Mouse (Mus musculus) urinary bladder, postnatal 25 days (tissue): ENCODE results near the gene Cuedc2.

Source experiments
- DNase-seq: peaks from one replicate; pipeline ENCODE4 v3.0.0; 2022; ENCODE audit warnings: low spot score

Cuedc2 gene

DNA sequence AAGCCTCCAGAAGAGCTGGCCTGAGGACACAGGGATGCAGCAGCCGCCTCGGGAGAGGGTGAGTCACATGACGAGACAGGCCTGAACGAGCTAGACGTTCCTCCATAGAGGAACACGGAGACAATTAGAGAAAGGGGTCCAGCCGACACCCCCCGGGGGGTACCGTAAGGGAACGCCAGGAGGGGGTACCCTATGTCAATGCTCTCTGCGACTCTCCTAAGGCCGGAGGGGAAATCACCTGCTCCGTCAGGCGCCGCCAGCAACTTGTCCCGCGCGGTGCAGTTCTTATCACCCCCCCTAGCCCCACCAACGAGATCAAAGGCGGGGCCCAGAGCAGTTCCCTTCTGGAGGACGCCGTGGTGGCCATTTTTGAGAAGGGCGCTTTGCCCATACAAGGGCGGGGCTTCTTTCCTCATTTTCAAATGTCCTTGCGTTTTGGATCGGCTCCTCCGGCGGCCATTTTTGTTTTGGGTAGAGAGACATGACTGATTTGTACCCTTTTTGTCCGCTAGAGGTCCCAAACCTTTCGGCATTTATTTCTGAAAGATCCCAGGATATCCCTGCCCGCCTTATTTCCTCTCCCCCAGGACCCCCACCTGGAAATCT, at the start of gene Cuedc2:
Gene Cuedc2 (minus strand): TSS at position 372 of the 606 bp plus-strand sequence.
- peak; percentile 95 for DNase-seq

GRCm38 (mm10) chr19:46382275-46382674, 43.8 kb upstream of the Cuedc2 start:
- no peak for DNase-seq

DNA sequence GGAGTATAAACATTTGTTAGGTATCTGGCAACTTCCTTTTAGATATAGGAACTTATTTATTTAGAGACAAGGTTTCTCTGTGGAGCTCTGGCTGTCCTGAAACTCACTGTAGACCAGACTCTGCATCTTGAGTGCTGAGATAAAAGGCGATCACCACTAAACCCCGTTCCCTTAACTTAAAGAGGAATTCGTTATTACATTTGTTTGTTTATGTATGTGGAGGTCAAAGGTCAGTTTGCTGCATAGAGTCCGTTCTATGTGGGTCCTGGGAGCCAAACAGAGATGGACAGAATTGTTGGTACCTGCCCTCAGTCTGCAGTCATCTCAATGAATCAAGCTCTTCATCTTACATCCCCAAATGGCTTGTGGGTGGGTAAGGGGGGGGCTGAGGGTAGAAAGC, 37.4 kb upstream of the Cuedc2 start:
- no peak for DNase-seq

DNA sequence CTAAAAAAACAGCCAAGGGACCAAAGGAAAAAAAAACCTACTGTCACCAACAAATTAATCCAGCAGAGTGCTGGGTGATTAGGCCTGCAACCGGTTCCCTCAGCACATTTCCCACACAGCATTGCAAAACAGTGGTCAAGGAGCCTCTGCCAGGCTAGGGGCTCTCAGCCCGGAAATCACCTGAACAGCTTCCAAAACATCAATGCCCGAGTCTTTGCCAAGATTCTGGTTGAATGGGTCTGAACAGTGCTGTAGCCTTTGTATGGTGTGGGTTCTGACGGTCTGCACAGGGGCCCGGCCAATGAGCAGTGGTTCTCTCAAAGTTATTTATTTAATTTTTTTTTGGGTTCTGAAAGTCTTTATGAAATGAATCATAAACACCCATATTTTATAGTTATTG, 37.0 kb upstream of the Cuedc2 start:
- no peak for DNase-seq

DNA sequence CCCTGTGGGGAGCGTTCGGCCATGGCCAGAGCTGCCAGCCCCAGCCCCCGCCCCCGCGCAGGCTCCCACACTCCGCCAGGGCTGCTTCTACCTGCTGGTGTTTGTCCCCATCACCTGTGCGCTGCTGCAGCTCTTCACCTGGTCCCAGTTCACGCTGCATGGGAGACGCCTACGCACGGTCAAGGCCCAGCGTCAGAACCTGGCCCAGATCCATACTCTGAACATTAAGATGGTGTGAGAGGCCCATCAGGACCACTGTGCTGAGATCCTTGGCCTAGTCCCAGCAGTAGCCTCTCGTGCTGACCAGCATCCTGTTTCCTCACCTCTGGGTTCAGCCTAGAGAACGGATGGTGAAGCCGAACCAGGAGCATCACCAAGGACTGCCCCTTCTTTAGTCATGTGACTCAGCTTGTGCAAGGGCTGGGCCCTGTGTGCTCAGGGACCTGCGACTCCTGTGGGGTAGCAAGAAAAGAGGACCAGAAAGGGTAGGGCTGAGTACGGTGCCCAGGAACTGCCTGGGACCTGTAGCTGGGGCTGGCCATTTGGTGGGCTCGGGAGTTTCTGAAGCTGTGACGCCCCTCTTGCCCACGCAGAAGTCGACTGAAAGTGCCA, 36.1 kb upstream of the Cuedc2 start:
- no peak for DNase-seq

GRCm38 (mm10) chr19:46369204-46369603, 30.7 kb upstream of the Cuedc2 start:
- peak; percentile 21 for DNase-seq

DNA sequence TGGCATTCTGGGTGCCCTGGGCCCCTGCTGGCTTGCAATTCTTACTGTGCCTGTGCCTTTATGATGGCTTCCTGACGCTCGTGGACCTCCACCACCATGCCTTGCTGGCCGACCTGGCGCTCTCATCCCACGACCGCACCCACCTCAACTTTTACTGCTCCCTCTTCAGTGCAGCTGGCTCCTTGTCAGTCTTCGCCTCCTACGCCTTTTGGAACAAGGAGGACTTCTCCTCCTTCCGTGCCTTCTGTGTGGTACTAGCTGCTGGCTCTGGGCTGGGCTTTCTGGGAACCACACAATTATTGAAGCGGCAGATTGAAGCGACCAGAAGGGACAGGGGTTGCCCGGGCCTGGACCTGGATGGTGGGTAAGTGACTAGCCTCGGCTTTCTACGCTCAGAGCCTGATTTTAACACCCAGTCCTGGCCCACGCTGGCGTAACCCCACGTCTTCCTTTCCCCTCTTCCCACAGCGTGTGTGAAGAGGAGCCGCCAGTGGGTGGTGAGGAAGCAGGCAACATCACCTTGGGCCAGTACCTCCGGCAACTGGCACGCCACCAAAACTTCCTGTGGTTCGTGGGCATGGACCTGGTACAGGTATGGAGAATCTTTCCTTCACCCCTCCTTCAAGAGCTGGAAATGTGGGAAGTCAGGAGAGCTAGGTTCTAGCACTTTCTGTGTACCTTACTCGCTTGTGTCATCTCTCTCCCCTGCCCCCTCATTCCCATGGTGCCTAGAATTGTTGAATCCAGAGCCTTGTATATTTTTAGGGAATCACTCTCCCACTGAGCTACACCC, 29.5 kb upstream of the Cuedc2 start:
- no peak for DNase-seq

DNA sequence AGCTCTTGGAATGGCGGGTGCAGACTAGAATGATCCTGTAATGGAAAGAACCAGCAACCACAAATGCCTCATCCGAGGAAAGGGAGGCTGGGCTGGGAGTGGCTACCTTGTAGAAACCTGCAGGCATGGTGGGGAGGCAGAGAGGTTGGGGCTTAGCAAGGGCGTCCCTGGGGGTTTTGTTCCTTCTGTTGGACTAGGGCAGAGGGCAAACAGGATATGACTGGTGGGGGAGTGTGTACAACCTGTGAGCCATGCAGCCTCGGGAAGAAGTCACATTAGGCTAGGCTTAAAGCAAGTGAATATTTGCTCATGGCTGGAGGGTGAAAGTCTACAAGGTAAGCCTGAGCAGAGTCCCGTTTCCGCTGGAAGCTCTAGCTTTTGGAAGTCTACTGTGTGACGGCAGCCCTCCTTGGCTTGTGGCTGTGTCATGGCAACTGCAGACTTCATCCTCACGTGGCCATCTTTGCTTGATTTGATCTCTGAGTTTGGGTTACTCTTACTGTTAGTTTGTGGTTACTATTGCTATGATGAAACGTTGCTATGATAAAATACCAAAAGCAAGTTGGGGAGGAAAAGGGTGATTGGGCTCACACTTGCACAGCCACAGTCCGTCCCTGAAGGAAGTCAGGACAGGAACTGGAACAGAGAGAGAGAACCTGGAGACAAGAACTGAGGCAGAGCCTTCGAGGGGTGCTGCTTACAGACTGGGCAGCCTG, 24.9 kb upstream of the Cuedc2 start:
- DNase-seq: no peak

DNA sequence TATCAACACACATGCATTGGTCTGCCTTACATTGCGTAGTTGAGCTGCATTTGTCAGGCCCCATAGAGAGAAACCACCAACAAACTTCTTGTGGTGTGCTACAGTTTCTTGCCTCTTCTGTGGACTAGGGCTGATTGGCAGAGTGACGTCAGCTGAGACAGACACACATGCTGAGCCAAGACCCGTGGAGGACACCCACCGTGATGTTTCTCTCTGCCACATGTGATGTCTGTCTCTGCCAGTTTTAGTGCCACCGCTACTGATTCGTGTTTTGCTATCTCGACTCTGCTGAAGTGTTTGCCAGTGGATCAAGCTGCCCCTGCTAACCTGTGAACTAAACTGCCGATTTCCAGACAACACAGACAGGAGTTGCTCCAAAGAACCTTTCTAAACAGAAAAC, 23.6 kb upstream of the Cuedc2 start:
- no peak for DNase-seq

- DNase-seq: no peak
These were observed 19.9 kb upstream of the Cuedc2 start for GRCm38 (mm10) chr19:46358381-46358780.

- no peak for DNase-seq
These were observed 19.1 kb upstream of the Cuedc2 start for GRCm38 (mm10) chr19:46357344-46358280.

- peak; percentile 71 for DNase-seq
These were observed 18.2 kb upstream of the Cuedc2 start for GRCm38 (mm10) chr19:46356701-46357138.

DNA sequence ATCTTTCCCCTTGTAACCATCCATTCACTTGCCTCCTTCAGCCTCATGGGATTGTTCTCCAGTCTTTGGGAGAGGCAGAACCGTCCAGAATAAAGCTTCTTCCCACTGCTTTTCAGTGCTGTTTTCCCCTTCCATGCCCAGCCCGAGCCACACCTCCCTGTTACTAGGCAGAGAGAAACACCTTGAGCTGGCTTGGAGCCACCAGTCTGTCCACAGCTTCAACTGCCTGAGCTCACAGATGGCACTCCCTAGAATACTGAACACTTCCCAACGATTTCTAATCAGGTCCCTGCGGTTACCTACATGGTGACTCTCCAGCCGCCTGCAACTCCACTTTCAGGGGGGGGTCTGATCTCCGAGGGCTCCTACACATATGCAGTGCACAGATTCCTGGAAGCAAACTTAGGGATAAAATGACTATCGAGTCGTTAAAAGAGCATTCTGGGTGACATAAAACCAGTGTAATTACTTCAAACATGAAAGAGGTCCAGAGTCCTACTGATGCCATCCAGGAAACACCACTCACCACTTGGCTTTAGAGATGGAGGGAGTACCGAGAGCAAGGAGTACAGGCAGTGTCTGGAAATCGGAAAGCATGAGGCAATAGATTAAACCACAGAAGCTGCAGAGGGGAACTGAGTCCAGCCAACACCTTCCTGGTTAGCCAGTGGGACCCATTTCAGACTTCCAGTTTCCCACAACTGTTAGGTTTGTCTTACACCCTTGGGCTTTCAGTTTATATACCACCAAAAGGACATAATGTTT, 11.8 kb upstream of the Cuedc2 start, which contains the start of gene 2310034G01Rik:
Gene 2310034G01Rik (minus strand): TSS at position 135 of the 765 bp plus-strand sequence.
- no peak for DNase-seq

DNA sequence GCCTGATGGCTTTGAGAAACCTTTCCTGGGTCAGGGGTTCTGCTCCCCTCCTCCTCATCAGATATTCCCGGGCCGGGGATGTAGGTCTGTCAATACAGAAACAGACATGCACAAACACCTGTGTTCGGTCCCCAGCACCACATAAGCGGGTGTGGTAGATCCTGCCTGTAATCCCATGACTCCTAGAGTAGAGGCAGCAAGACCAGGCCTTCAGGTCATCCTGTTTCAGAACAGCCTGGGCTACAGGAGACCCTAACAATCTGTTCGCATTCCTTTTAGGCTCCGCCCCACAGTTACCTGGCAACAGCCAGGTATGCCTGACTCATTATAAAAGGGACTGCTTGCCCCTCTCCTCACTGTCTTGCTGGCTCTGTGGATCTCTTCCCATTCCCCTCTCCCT, 11.0 kb upstream of the Cuedc2 start:
- DNase-seq: peak; percentile 15

DNA sequence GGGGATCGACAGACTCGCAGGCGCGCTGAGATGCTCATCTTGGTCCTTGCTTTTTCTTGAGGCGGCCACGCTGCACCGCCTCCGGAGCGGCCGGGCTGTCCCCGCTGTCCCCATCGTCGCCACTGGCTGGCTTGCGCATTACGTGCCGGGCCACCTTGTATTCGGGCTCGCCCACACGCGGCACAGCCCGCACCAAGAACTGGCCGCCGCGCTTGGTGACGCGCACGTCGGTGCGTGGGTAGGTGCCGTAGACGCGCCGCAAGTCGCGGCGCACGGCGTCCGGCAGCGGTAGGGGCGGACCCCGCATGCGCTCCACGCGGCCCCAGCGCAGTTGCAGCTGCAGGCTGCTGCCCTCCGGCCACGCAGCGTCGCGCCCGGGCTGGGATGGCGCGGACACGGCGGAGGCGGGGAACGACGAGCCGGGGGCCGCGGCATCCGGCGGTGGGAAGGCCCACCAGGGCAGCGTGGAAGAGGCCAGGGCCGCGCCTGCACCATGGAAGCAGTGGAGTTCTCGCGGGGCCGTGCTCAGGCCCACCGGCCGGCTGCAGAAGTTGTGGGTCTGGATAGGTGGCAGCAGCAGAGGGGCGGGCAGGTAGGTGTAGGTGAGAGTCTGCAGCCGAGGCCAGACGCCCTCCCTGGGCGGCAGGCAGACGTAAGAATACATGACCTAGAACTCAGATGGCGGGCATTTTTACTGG, 10.4 kb upstream of the Cuedc2 start:
- peak; percentile 69 for DNase-seq

GRCm38 (mm10) chr19:46347936-46348668, 9.6 kb upstream of the Cuedc2 start:
- no peak for DNase-seq

DNA sequence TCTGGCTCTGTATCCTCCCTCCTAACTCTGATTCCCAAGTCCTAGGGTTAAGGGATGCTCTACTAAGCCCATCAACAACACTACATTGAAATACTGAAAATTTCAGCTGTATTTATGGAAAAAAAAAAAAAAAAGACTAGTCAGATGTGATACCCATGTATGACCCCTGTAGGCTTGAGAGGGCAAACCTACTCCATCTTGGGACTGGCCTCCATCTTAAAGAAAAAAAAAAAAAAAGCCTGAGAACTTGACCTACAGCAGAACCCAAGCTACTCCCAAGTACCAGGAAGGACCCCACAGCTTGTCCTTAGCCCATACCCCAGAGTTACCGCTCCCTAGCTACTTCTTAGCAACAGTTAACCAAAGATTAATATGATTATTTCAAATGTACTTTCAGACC, 8.6 kb upstream of the Cuedc2 start:
- no peak for DNase-seq

GRCm38 (mm10) chr19:46344710-46345419, 6.4 kb upstream of the Cuedc2 start:
- DNase-seq: no peak
